Mouse (Mus musculus): ENCODE data around the gene Ubc. TPM values are rescaled to one million over a fixed set of nuclear protein-coding genes. Genes with fewer than 3 reads are reported as not detected.

The Ubc gene
- polyA plus RNA-seq, 1 experiment from 2014 or later, result 1,127 TPM

DNA sequence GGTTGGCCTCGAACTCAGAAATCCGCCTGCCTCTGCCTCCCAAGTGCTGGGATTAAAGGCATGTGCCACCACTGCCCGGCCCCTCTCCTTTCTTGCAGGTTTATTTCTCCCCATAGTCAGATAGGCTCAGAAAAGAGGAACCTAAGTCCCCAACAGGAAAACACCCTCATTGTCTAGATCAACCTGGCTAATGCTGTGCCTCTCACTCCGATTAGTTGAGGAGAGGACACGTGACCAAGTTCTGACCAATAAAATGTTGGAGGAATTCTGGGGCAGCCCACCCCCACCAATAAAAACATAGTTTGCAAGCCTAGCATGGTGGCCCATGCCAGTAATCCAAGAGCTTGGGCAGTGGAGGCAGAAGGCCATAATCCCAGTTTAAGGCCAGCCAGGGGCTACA lies 38.1 kb downstream of the Ubc start:
- no peak overlapping the region for H3K4me2 ChIP-seq
- no peak overlapping the region for H3K4me3 ChIP-seq
- H3K4me1 ChIP-seq (replicated peaks), result no peaks in the 10 kb centered on the region
- no peaks in the 10 kb centered on the region for H3K36me3 ChIP-seq
- WGBS, result 97% methylated on average over 5 of the region's 5 CpGs
- no peaks in the 10 kb centered on the region for H3K27me3 ChIP-seq
- no peaks in the 10 kb centered on the region for H3K9me3 ChIP-seq
- H3K27ac ChIP-seq (replicated peaks), result no peak overlapping the region
- H3K9ac ChIP-seq, result no peak overlapping the region
- ATAC-seq (ENCODE audit: low read depth), result no peak

DNA sequence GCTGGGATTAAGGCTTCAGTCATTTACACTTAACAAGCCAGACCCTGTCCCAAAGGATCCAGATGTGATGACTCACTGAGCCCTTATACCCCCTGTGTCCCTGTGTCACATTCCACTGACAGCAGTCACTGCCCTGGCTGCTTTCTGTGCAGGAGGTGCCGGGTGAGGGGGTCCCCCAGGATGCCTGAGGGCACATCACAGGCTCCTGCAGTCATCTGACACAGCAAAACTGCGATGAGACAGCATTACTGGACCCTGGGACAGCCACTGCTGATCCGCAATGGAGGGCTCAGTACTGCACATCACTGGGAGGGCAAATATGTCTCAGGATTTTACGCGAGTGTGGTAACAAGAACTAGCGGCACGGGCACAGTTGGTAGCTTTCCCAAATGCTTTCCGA lies 38.9 kb downstream of the Ubc start:
- Histone ChIP-seq H3K4me3 (no peak overlapping the region), H3K27ac (replicated peaks) (no peak overlapping the region), H3K4me2 (no peak overlapping the region), H3K9ac (no peak overlapping the region), H3K36me3 (no peaks in the 10 kb centered on the region), H3K4me1 (replicated peaks) (no peaks in the 10 kb centered on the region), H3K9me3 (no peaks in the 10 kb centered on the region), H3K27me3 (no peaks in the 10 kb centered on the region)
- no peak for ATAC-seq (ENCODE audit: low read depth)
- WGBS, result 77% methylated on average over 8 of the region's 8 CpGs

DNA sequence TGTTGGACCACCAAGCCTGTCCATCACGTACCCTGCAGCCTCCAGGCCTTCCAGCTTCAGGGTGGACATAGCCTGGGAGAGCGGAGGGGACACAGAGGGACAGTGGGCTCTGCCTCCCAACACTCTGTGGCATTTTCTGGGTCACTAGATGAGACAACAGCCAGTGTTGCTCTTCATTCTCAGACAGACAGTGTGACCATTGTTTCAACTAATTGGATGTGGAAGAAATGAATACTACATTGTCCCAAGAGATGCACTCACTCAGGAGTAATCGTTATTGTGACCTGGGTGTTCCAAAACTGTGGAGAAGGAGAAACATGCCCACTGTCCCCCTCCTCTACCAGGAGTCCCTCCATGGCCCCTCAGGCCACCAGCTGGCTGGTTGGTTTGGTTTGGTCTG lies 40.6 kb downstream of the Ubc start:
- no peak overlapping the region for H3K27ac ChIP-seq (replicated peaks)
- no peaks in the 10 kb centered on the region for H3K4me1 ChIP-seq (replicated peaks)
- H3K9me3 ChIP-seq, result no peaks in the 10 kb centered on the region
- ATAC-seq (ENCODE audit: low read depth), result no peak
- no peak overlapping the region for H3K4me3 ChIP-seq
- no peak overlapping the region for H3K4me2 ChIP-seq
- WGBS, result 82% methylated on average over 3 of the region's 3 CpGs
- no peaks in the 10 kb centered on the region for H3K27me3 ChIP-seq
- H3K9ac ChIP-seq, result no peak overlapping the region
- H3K36me3 ChIP-seq, result no peaks in the 10 kb centered on the region

- no peaks in the 10 kb centered on the region for H3K36me3 ChIP-seq
- WGBS, result 41% methylated on average over 8 of the region's 8 CpGs
- no peaks in the 10 kb centered on the region for H3K9me3 ChIP-seq
- no peak overlapping the region for H3K4me2 ChIP-seq
- no peak overlapping the region for H3K4me3 ChIP-seq
- no peak overlapping the region for H3K9ac ChIP-seq
- H3K27me3 ChIP-seq, result no peaks in the 10 kb centered on the region
- no peak for ATAC-seq (ENCODE audit: low read depth)
- H3K27ac ChIP-seq (replicated peaks), result no peak overlapping the region
- H3K4me1 ChIP-seq (replicated peaks), result no peaks in the 10 kb centered on the region
Observed at GRCm38 (mm10) chr5:125348487-125348886, 41.5 kb downstream of the Ubc start.

DNA sequence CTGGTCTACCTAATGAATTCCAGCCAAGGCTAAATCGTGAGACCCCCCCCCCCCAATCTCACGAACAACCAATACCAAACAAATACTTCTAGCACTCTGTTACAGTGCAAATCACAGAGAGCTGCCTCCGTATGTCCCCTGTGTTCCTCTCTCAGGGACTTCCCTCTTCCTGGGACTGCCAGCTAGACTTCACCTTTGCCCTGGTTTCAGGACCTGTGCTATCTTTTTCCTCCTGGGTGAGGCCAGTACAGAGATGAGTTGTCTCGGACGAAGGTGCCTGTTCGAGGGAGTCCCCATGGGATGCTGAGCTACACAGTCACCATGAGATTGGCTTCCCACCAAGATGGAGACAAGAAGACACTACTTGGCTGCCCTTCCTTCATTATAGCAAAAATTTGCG lies 41.9 kb downstream of the Ubc start:
- ATAC-seq (ENCODE audit: low read depth), result no peak

DNA sequence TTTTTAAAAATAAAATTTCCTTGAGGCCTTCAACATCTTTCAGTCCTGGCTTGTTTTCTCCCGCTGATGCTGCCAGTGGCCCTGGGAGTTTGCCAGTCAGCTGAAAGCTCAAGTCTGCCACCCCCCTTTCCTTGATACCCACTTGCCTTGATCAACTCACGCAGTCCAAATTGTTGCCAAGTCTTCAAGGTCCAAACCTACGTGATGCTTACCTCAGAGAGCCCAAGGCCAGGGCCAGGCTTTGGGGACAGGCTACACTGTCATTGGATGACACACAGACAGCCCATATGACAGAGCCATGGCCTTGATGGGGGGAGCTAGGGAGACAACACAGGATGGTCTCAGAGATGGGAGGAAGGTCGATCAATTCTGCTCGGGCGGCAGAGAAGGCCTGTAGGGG lies 45.7 kb downstream of the Ubc start:
- Histone ChIP-seq H3K9me3 (no peaks in the 10 kb centered on the region), H3K36me3 (no peaks in the 10 kb centered on the region), H3K4me3 (no peak overlapping the region), H3K9ac (no peak overlapping the region), H3K27me3 (peaks cover 19% of the 10 kb centered on the region), H3K27ac (replicated peaks) (no peak overlapping the region), H3K4me1 (replicated peaks) (peaks cover 23% of the 10 kb centered on the region), H3K4me2 (no peak overlapping the region)
- no peak for ATAC-seq (ENCODE audit: low read depth)
- 94% methylated on average over 6 of the region's 6 CpGs for WGBS

More for the DNA sequence above, 41.9 kb downstream of the Ubc start:
- Histone ChIP-seq H3K9ac (no peak overlapping the region), H3K27ac (replicated peaks) (no peak overlapping the region), H3K4me2 (no peak overlapping the region), H3K9me3 (no peaks in the 10 kb centered on the region), H3K36me3 (no peaks in the 10 kb centered on the region), H3K4me1 (replicated peaks) (no peaks in the 10 kb centered on the region), H3K27me3 (no peaks in the 10 kb centered on the region), H3K4me3 (no peak overlapping the region)
- WGBS, result 76% methylated on average over 7 of the region's 7 CpGs

GRCm38 (mm10) chr5:125341459-125342090 lies 48.4 kb downstream of the Ubc start:
- ATAC-seq (ENCODE audit: low read depth), result no peak
- no peak overlapping the region for H3K27ac ChIP-seq (replicated peaks)
- H3K27me3 ChIP-seq, result peaks cover 23% of the 10 kb centered on the region
- H3K9me3 ChIP-seq, result no peaks in the 10 kb centered on the region
- peak overlapping the region; percentile 84 for H3K4me2 ChIP-seq
- H3K9ac ChIP-seq, result peak overlapping the region; percentile 75; the same call in 1 of the 2 replicates
- H3K36me3 ChIP-seq, result no peaks in the 10 kb centered on the region
- 58% methylated on average over 14 of the region's 14 CpGs for WGBS
- H3K4me3 ChIP-seq, result peak overlapping the region; percentile 72
- peaks cover 27% of the 10 kb centered on the region for H3K4me1 ChIP-seq (replicated peaks)

DNA sequence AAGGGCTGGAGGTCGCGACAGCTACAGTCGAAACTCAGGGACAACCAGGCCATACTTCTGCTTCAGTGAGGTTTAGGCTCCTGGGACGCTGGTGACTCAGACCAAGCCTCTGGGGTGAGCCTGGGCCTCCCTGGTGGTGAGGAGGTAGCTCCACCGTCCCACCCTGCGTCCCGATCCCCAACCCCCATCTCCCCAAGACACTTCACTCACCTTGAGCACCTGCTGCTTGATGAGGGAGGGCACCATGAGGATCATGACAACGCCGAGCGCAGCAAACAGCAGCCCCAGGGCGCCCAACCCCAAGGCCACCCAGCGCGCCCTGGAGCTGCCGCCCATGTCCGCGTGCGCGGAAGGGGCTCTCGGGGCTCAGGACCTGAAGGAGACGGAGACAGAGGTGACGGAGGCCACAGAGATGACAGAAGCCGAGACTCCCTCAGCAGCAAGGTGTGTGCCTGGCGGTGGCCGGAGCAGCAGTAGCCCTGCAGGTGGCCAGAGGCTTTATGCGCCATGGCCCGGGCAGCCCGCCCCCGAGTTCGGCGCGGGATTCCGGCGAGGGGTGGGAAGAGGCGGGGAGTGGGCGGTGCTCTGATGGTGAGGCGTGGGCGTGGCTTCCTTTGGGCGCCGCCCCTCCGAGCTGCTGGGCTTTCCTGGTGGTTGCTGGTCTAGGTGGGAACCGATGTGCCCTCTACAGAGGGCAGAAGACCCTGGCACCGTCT lies 49.3 kb downstream of the Ubc start, which contains the start of gene Scarb1:
Gene Scarb1 (minus strand): TSS at position 548 of the 716 bp plus-strand sequence.
- Histone ChIP-seq H3K4me2 (peak within 1 kb of the TSS; percentile 84), H3K27ac (replicated peaks) (no peak within 1 kb of the TSS), H3K36me3 (no peaks in the 10 kb centered on the region), H3K9ac (peak within 1 kb of the TSS; percentile 75), H3K9me3 (no peaks in the 10 kb centered on the region), H3K4me1 (replicated peaks) (peaks cover 27% of the 10 kb centered on the region), H3K27me3 (peaks cover 23% of the 10 kb centered on the region), H3K4me3 (peak within 1 kb of the TSS; percentile 72)
- under 1% methylated on average over 42 of the region's 42 CpGs for WGBS
- ATAC-seq (ENCODE audit: low read depth), result peak; percentile 79

DNA sequence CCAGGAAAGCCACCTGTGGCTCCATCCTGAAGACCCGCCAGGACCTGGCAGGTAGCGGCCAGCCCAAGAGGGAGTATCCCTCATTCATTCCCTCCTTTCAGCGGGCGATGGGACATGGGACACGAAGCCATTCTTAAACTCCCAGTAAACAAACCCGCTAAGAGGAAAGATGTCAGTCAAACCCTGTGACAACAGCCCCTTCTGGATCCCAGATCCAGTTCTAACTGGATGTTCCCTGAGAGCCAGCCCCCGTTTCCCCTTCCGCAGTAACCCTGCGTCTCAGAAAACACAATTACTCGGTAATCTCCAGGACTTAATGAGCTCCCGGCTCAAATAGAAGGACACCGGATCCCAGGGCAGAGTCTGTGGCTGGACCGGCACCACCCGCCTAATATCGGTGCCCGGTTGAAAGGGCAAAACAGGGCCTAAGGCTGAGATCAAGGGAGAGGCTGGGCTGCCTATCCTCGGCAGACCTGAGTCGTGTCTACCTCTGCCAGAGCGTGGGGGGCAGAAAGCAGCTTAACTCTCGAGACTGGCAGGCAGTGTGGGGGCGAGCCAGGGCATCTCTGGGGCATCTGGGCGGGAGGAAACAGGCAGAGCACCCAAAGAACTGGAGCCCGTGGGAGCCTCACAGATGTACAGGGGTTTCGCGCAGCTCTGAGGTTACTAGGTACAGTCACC lies 50.0 kb downstream of the Ubc start:
- peaks cover 27% of the 10 kb centered on the region for H3K4me1 ChIP-seq (replicated peaks)
- no peaks in the 10 kb centered on the region for H3K36me3 ChIP-seq
- peak; percentile 10; the same call in 1 of the 2 replicates for ATAC-seq (ENCODE audit: low read depth)
- peaks cover 23% of the 10 kb centered on the region for H3K27me3 ChIP-seq
- peak overlapping the region; percentile 84 for H3K4me2 ChIP-seq
- H3K27ac ChIP-seq (replicated peaks), result peak overlapping the region; percentile 14; the same call in 1 of the 2 replicates
- H3K9me3 ChIP-seq, result no peaks in the 10 kb centered on the region
- H3K4me3 ChIP-seq, result peak overlapping the region; percentile 72
- WGBS, result 3% methylated on average over 25 of the region's 25 CpGs
- H3K9ac ChIP-seq, result peak overlapping the region; percentile 75

GRCm38 (mm10) chr5:125339108-125339751 lies 50.8 kb downstream of the Ubc start:
- Histone ChIP-seq H3K9ac (peak overlapping the region; percentile 75), H3K27ac (replicated peaks) (peak overlapping the region; percentile 14; the same call in 1 of the 2 replicates), H3K36me3 (no peaks in the 10 kb centered on the region), H3K9me3 (no peaks in the 10 kb centered on the region), H3K4me1 (replicated peaks) (peaks cover 27% of the 10 kb centered on the region), H3K4me3 (peak overlapping the region; percentile 72), H3K4me2 (peak overlapping the region; percentile 84), H3K27me3 (peaks cover 23% of the 10 kb centered on the region)
- whole genome bisulfite sequencing, result 6% methylated on average over 18 of the region's 18 CpGs
- ATAC-seq (ENCODE audit: low read depth), result no peak

DNA sequence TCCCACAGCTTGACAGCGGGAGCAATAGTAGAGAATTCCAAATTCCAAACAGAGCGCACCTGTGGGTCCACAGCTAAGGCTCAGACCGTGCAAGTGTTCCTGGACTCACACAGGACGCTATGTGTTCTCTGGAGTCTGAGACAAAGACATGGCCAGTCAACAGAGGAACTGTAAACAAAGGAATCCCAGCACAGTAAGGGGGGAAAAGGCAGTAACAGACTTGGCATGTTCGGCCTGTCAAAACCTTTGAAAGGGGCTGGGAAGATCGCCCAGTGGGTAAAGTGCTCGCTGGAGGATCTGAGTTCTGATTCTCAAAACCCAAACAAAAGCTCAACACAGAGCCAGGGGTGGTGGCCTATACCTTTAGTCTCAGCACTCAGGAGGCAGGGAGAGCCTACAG lies 52.5 kb downstream of the Ubc start:
- 73% methylated on average over 7 of the region's 7 CpGs for WGBS

DNA sequence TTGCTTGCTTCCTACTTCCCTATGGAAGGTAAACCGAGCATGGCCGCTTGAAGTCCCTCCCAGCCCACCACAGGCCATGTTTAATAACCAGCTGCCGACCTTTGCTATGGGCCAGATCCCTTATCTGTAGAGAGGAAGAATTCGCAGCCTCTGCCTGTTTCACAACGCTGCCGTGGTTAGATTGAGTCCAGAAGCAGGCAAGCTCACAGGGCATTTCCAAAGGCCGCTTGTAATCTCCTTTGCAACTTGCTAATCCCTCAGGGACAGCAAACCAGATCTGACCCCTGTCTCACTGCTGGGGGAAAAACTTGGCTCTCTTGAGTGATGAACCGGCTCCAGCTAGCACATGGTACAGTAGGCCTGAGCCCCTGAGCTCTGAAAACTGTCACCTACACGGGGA lies 53.0 kb downstream of the Ubc start:
- Histone ChIP-seq H3K27ac (replicated peaks) (no peak overlapping the region), H3K4me2 (no peak overlapping the region), H3K4me3 (no peak overlapping the region), H3K4me1 (replicated peaks) (peaks cover 31% of the 10 kb centered on the region), H3K9me3 (no peaks in the 10 kb centered on the region), H3K9ac (no peak overlapping the region), H3K27me3 (peaks cover 23% of the 10 kb centered on the region), H3K36me3 (no peaks in the 10 kb centered on the region)
- ATAC-seq (ENCODE audit: low read depth), result no peak
- 74% methylated on average over 9 of the region's 9 CpGs for whole genome bisulfite sequencing

More for the DNA sequence above, 52.5 kb downstream of the Ubc start:
- H3K27ac ChIP-seq (replicated peaks), result no peak overlapping the region
- H3K9ac ChIP-seq, result no peak overlapping the region
- no peak overlapping the region for H3K4me2 ChIP-seq
- no peak overlapping the region for H3K4me3 ChIP-seq
- ATAC-seq (ENCODE audit: low read depth), result no peak
- H3K4me1 ChIP-seq (replicated peaks), result peaks cover 27% of the 10 kb centered on the region
- peaks cover 23% of the 10 kb centered on the region for H3K27me3 ChIP-seq
- H3K9me3 ChIP-seq, result no peaks in the 10 kb centered on the region
- no peaks in the 10 kb centered on the region for H3K36me3 ChIP-seq
